Mouse (Mus musculus): ENCODE measurements around the gene Khdrbs2.

DNA sequence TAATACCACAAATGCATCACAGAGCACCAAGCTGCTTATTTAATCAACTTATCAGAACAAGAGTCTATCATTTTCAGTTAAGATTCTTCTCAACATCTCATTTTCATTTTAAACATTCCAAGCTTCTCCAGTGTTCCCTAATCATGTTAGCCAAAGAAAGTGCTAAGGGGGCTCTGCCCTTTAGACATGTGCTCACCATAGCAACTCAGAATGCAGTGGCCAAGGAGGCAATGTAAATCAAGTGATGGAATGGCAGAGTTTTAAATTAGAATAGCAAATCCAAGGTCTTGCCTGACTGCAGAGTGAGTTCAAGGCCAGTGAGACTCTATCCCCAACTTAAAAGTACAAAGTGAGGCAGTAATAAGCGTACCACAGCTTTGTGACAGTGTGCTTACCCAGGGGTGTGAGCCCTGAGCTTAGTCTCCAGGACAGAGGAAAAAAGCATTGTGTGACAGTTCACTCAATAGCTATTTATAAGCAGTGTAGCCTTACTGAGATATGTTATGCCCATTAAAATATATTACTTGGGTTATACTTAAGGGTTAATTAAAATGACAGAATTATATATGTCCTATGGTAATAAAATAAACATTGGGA lies 27.2 kb downstream of the Khdrbs2 start:
- no peak for TF ChIP-seq CTCF (conservative IDR thresholded peaks at IDR 0.05; ENCODE audit: low read length)
- no peak for TF ChIP-seq POU5F1 (IDR thresholded peaks at IDR 0.05; ENCODE audit: borderline replicate concordance, low read length)
